Mouse (Mus musculus) kidney, embryonic 14.5 days (tissue): ENCODE measurements at regions not wholly inside any gene's neighbourhood (a gene's known extent, or its start where the extent isn't known, plus 50 kb on each side); places are given as distances from the start of the nearest gene placed in this dataset.
A peak's percentile ranks its signal among the peaks of the same experiment; 100 is the strongest.

Experiments
- ATAC-seq: fragments of 200-750 bp; cut with Nextera tagmentation; 2 replicates; pipeline ENCODE4 v1.8.0; 2017; ENCODE audit warnings: moderate number of reproducible peaks, mild to moderate bottlenecking, moderate TSS enrichment, moderate library complexity; ENCODE audit not compliant: low FRiP score, low TSS enrichment
- H3K27ac ChIP-seq: fragments of 300-500 bp; sonication (generic); 2 replicates; pipeline ENCODE4 v1.5.1; 2014; ENCODE audit warnings: low read depth, mild to moderate bottlenecking, low read length, moderate library complexity, mixed read lengths
- H3K27me3 ChIP-seq: fragments of 300-500 bp; sonication (generic); 2 replicates; pipeline ENCODE4 v1.6.1; 2014; ENCODE audit warnings: mild to moderate bottlenecking, low read length; ENCODE audit not compliant: control insufficient read depth, insufficient read depth
- H3K36me3 ChIP-seq: fragments of 300-500 bp; sonication (generic); 2 replicates; pipeline ENCODE4 v1.6.1; 2014; ENCODE audit warnings: low read length, mixed read lengths; ENCODE audit not compliant: control insufficient read depth, insufficient read depth
- H3K4me1 ChIP-seq: fragments of 300-500 bp; sonication (generic); 2 replicates; pipeline ENCODE4 v1.6.1; 2014; ENCODE audit warnings: low read length, mixed read lengths; ENCODE audit not compliant: control insufficient read depth, insufficient read depth
- H3K4me2 ChIP-seq: fragments of 300-500 bp; sonication (generic); replicated peaks from 2 replicates; pipeline ENCODE4 v1.6.1; 2014; ENCODE audit warnings: low read depth, mild to moderate bottlenecking, low read length
- H3K4me3 ChIP-seq: fragments of 300-500 bp; sonication (generic); 2 replicates; pipeline ENCODE4 v1.5.1; 2014; ENCODE audit warnings: mild to moderate bottlenecking, low read length
- H3K9ac ChIP-seq: fragments of 300-500 bp; sonication (generic); 2 replicates; pipeline ENCODE4 v1.6.1; 2014; ENCODE audit warnings: low read depth, mild to moderate bottlenecking, low read length, moderate library complexity
- H3K9me3 ChIP-seq: fragments of 300-500 bp; sonication (generic); 2 replicates; pipeline ENCODE4 v1.6.1; 2016; ENCODE audit warnings: low read length; ENCODE audit not compliant: control insufficient read depth
- WGBS: fragments of 180-500 bp; shearing (Covaris S2); extraction: QIAGEN DNeasy Blood & Tissue Kit; methylation state at CpG from one replicate; pipeline ENCODE4 v1.1.7; 2014; 5-methylcytosine and 5-hydroxymethylcytosine counted together

DNA sequence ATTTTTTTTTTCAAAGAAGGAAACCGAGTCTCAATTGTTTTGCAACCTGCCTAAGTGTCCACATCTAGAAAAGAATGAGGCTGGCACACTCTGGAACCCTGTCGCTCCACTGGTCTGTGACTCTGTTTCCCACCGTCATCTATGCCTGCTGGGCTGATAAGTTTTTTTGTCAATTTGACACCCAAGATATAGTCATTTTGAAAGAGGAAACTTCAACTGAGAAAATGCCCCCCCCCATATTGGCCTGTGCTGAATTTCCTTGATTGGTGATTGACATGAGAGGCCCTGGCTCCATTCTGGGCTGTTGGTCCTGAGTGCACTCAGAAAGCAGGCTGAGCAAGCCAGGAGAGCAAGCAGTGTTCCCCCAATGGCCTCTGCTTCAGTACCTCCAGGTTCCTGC lies 71.6 kb upstream of the Vps8 start:
- no peak overlapping the region for H3K4me2 ChIP-seq
- no peaks in the 10 kb centered on the region for H3K36me3 ChIP-seq
- 86% methylated on average over 3 of the region's 3 CpGs for WGBS
- no peaks in the 10 kb centered on the region for H3K4me1 ChIP-seq
- no peaks in the 10 kb centered on the region for H3K9me3 ChIP-seq
- no peaks in the 10 kb centered on the region for H3K27me3 ChIP-seq
- H3K9ac ChIP-seq: no peak overlapping the region
- ATAC-seq: no peak
- H3K27ac ChIP-seq: no peak overlapping the region
- H3K4me3 ChIP-seq: no peak overlapping the region

GRCm38 (mm10) chr16:21353111-21353510 lies 69.8 kb upstream of the Vps8 start:
- Histone ChIP-seq H3K4me1 (0 out of 2 replicates have a peak, but pooled peaks cover 2% of the 10 kb centered on the region), H3K27ac (no peak overlapping the region), H3K4me2 (no peak overlapping the region), H3K27me3 (no peaks in the 10 kb centered on the region), H3K9ac (no peak overlapping the region), H3K4me3 (no peak overlapping the region), H3K9me3 (no peaks in the 10 kb centered on the region), H3K36me3 (no peaks in the 10 kb centered on the region)
- no peak for ATAC-seq
- WGBS: 57% methylated on average over 5 of the region's 5 CpGs

GRCm38 (mm10) chr16:21353545-21353944 lies 69.4 kb upstream of the Vps8 start:
- ATAC-seq: peak; percentile 51
- no peaks in the 10 kb centered on the region for H3K9me3 ChIP-seq
- H3K4me1 ChIP-seq: 0 out of 2 replicates have a peak, but pooled peaks cover 3% of the 10 kb centered on the region
- no peak overlapping the region for H3K27ac ChIP-seq
- WGBS: 13% methylated on average over 6 of the region's 6 CpGs
- no peak overlapping the region for H3K9ac ChIP-seq
- no peaks in the 10 kb centered on the region for H3K36me3 ChIP-seq
- H3K4me2 ChIP-seq: no peak overlapping the region
- no peaks in the 10 kb centered on the region for H3K27me3 ChIP-seq
- no peak overlapping the region for H3K4me3 ChIP-seq

GRCm38 (mm10) chr16:21355638-21356037 lies 67.3 kb upstream of the Vps8 start:
- H3K9ac ChIP-seq: no peak overlapping the region
- H3K4me3 ChIP-seq: no peak overlapping the region
- H3K27me3 ChIP-seq: no peaks in the 10 kb centered on the region
- no peaks in the 10 kb centered on the region for H3K36me3 ChIP-seq
- 0 out of 2 replicates have a peak, but pooled peaks cover 3% of the 10 kb centered on the region for H3K4me1 ChIP-seq
- no peak overlapping the region for H3K27ac ChIP-seq
- H3K4me2 ChIP-seq: no peak overlapping the region
- ATAC-seq: no peak
- 70% methylated on average over 1 of the region's 1 CpGs for WGBS
- H3K9me3 ChIP-seq: no peaks in the 10 kb centered on the region

DNA sequence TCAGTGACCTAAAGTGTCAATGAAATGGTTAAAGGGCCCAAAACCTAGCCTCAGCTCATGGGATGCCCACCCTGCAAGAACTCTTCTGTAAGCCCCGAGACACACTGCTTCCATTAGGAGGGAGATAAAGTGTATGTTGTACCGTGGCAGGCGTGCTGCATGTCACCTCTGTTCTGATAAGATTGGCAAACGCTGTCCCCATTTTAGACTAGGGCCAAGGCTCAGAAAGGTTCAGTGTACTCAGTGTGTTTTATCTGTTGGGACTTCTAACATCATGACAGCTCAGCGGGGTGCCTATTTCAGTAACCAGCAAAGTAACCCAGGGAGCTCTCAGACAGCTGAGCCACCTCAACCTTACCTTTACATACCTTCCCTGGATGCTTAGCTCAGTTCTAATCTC lies 65.5 kb upstream of the Vps8 start:
- H3K36me3 ChIP-seq: no peaks in the 10 kb centered on the region
- H3K27me3 ChIP-seq: no peaks in the 10 kb centered on the region
- 73% methylated on average over 5 of the region's 5 CpGs for WGBS
- 0 out of 2 replicates have a peak, but pooled peaks cover 3% of the 10 kb centered on the region for H3K4me1 ChIP-seq
- no peak overlapping the region for H3K4me3 ChIP-seq
- ATAC-seq: no peak
- no peak overlapping the region for H3K9ac ChIP-seq
- no peaks in the 10 kb centered on the region for H3K9me3 ChIP-seq
- H3K4me2 ChIP-seq: no peak overlapping the region
- H3K27ac ChIP-seq: no peak overlapping the region

GRCm38 (mm10) chr16:21358313-21358920 lies 64.5 kb upstream of the Vps8 start:
- Histone ChIP-seq H3K9me3 (no peaks in the 10 kb centered on the region), H3K27ac (no peak overlapping the region), H3K36me3 (no peaks in the 10 kb centered on the region), H3K9ac (no peak overlapping the region), H3K4me3 (no peak overlapping the region), H3K4me1 (0 out of 2 replicates have a peak, but pooled peaks cover 3% of the 10 kb centered on the region), H3K4me2 (no peak overlapping the region), H3K27me3 (no peaks in the 10 kb centered on the region)
- 63% methylated on average over 12 of the region's 12 CpGs for WGBS
- no peak for ATAC-seq

GRCm38 (mm10) chr16:21359459-21359858 lies 63.5 kb upstream of the Vps8 start:
- Histone ChIP-seq H3K4me2 (no peak overlapping the region), H3K27ac (no peak overlapping the region), H3K9me3 (no peaks in the 10 kb centered on the region), H3K9ac (no peak overlapping the region), H3K36me3 (no peaks in the 10 kb centered on the region), H3K27me3 (no peaks in the 10 kb centered on the region), H3K4me3 (no peak overlapping the region), H3K4me1 (0 out of 2 replicates have a peak, but pooled peaks cover 3% of the 10 kb centered on the region)
- 68% methylated on average over 4 of the region's 4 CpGs for WGBS
- ATAC-seq: no peak

DNA sequence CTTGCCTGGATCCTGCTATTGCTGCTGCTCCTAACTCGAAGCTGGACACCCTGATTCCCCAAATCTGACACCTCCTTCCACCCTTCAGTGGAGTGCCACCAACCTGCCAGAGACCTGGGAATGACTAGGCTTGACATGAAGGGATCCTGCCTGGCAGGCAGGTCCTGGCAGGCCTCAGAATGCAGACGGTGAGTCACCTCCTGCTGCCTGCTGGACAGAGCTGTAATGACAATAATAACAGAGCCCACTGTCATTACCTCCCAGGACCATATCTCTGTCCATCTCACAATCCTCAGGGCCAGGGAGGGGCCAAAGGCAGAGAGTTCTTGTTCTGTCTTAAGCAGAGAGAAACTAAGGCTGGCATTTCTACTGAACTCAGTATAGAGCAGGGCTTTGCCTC lies 61.5 kb upstream of the Vps8 start:
- H3K27ac ChIP-seq: no peak overlapping the region
- no peaks in the 10 kb centered on the region for H3K27me3 ChIP-seq
- no peak overlapping the region for H3K4me3 ChIP-seq
- 0 out of 2 replicates have a peak, but pooled peaks cover 3% of the 10 kb centered on the region for H3K4me1 ChIP-seq
- H3K4me2 ChIP-seq: no peak overlapping the region
- H3K9ac ChIP-seq: no peak overlapping the region
- ATAC-seq: no peak
- no peaks in the 10 kb centered on the region for H3K36me3 ChIP-seq
- WGBS: 32% methylated on average over 2 of the region's 2 CpGs
- no peaks in the 10 kb centered on the region for H3K9me3 ChIP-seq

DNA sequence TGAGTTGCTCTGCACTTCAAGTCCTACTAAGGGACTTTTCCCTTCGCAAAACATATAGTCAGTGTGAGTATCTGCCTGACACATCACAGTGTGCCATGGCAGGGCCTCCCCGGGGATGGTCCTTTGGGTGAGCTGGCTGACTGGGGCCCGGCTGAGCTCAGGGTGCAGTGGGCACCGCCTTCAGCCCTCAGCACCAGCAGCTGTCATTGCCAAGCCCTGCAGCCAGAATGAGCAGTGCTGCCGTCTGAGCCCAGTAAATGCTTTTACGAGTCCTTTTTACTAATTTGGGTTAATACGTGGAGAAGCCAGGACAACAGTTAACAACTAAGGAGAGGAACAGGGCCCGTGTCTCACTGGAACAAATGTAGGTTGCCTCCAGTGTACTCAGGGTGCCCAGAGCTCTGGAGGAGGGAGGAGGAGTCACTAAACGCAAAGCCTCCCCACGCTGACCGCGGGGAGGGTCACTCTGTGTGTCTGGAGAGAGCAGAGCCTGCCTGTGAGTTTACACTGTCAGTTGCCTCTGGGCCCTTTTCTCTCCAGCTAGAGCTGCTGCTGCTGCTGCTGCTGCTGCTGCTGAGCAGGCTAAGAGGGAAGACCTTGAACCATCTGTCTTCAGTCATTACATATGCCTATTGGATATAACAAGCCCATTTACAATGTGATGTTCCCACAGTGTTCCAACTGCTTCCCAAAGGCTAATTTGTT lies 60.1 kb upstream of the Vps8 start:
- Histone ChIP-seq H3K27ac (no peak overlapping the region), H3K4me3 (no peak overlapping the region), H3K36me3 (no peaks in the 10 kb centered on the region), H3K4me2 (no peak overlapping the region), H3K9ac (no peak overlapping the region), H3K9me3 (no peaks in the 10 kb centered on the region), H3K4me1 (0 out of 2 replicates have a peak, but pooled peaks cover 3% of the 10 kb centered on the region), H3K27me3 (no peaks in the 10 kb centered on the region)
- ATAC-seq: no peak
- 43% methylated on average over 12 of the region's 12 CpGs for WGBS
